Mouse (Mus musculus) neural tube, embryonic 15.5 days (tissue): ENCODE measurements around the gene Trmt5. TPM values are rescaled to one million over a fixed set of nuclear protein-coding genes. Genes with fewer than 3 reads are reported as not detected.

Experiments used
- ATAC-seq: fragments of 200-750 bp; cut with Nextera tagmentation; 2 replicates; pipeline ENCODE4 v1.8.0; 2017; ENCODE audit warnings: mild to moderate bottlenecking, moderate TSS enrichment, moderate library complexity; ENCODE audit not compliant: low FRiP score
- H3K27ac ChIP-seq: fragments of 300-500 bp; sonication (generic); replicated peaks from 2 replicates; pipeline ENCODE4 v1.5.1; 2015; ENCODE audit warnings: mild to moderate bottlenecking, inconsistent platforms
- H3K27me3 ChIP-seq: fragments of 300-500 bp; sonication (generic); replicated peaks from 2 replicates; pipeline ENCODE4 v1.6.1; 2015; ENCODE audit warnings: inconsistent platforms
- H3K36me3 ChIP-seq: fragments of 300-500 bp; sonication (generic); 2 replicates; pipeline ENCODE4 v1.6.1; 2015; ENCODE audit warnings: inconsistent platforms
- H3K4me1 ChIP-seq: fragments of 300-500 bp; sonication (generic); 2 replicates; pipeline ENCODE4 v1.6.1; 2015; ENCODE audit warnings: inconsistent platforms
- H3K4me2 ChIP-seq: fragments of 300-500 bp; sonication (generic); 2 replicates; pipeline ENCODE4 v1.6.1; 2015; ENCODE audit warnings: inconsistent platforms, mild to moderate bottlenecking, moderate library complexity
- H3K4me3 ChIP-seq: fragments of 300-500 bp; sonication (generic); replicated peaks from 2 replicates; pipeline ENCODE4 v1.5.1; 2015; ENCODE audit warnings: mild to moderate bottlenecking, inconsistent platforms
- H3K9ac ChIP-seq: fragments of 300-500 bp; sonication (generic); replicated peaks from 2 replicates; pipeline ENCODE4 v1.6.1; 2015; ENCODE audit warnings: mild to moderate bottlenecking, inconsistent platforms
- H3K9me3 ChIP-seq: fragments of 300-500 bp; sonication (generic); replicated peaks from 2 replicates; pipeline ENCODE4 v1.6.1; 2016; ENCODE audit warnings: inconsistent platforms
- WGBS: fragments of 180-500 bp; shearing (Covaris S2); methylation state at CpG from one replicate; pipeline ENCODE4 v1.1.7; 2015; ENCODE audit warnings: mixed read lengths; 5-methylcytosine and 5-hydroxymethylcytosine counted together
- polyA plus RNA-seq: library from polyadenylated mRNA; unstranded; fragments of >200 nt; fragmentation: Nextera tagmentation; extraction: Ambion mirVana; gene quantifications from 2 replicates; pipeline ENCODE4 v1.2.1, GENCODE M21; 2015

The Trmt5 gene
- 15.3 and 16.6 TPM in 2 replicates for polyA plus RNA-seq

- WGBS, result under 1% methylated on average over 53 of the region's 53 CpGs
- ATAC-seq, result peak; percentile 97
These were observed at the start of gene Trmt5, which contains the start of gene Slc38a6 for GRCm38 (mm10) chr12:73286287-73287092. Gene Trmt5 (minus strand): TSS chr12:73286710. Gene Slc38a6 (plus strand): TSS chr12:73286779.

DNA sequence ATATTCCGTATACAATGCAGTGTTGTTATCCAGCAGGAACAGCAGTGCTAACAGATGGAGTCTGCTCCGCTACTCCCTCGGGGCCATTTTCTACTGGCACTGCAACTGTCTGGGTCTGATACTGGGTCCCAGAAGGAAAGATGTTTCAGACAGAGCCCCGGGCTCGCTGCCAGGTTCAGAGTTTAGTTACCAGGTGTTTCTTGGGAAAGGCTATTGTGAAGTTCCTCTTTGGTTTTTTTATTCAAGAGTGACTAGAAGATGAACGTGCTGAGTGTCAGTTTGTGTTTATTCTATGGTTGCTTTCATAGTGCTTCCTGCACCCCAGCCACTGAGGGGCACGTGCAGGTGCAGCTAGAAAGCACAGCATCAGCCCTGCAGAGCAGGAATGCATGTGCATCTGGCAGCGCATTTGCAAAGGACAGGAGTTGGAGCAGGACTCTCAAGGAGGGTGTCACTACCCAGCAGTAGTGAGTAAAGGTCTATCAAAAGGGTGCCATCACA lies 47.6 kb upstream of the Trmt5 start:
- Histone ChIP-seq H3K27ac (no peak overlapping the region), H3K36me3 (no peaks in the 10 kb centered on the region), H3K9me3 (no peaks in the 10 kb centered on the region), H3K9ac (no peak overlapping the region), H3K4me3 (no peak overlapping the region), H3K4me2 (no peak overlapping the region), H3K27me3 (no peaks in the 10 kb centered on the region), H3K4me1 (peaks cover 7% of the 10 kb centered on the region)
- 32% methylated on average over 8 of the region's 8 CpGs for WGBS
- ATAC-seq, result no peak

More at GRCm38 (mm10) chr12:73286287-73287092, at the start of gene Trmt5, which contains the start of gene Slc38a6:
- peaks cover 15% of the 10 kb centered on the region for H3K36me3 ChIP-seq
- peak within 1 kb of the TSS; percentile 87 for H3K27ac ChIP-seq
- H3K4me1 ChIP-seq, result peaks cover 43% of the 10 kb centered on the region
- H3K4me2 ChIP-seq, result peak within 1 kb of the TSS; percentile 80
- H3K9me3 ChIP-seq, result no peaks in the 10 kb centered on the region
- peak within 1 kb of the TSS; percentile 88 for H3K4me3 ChIP-seq
- peak within 1 kb of the TSS; percentile 91 for H3K9ac ChIP-seq
- no peaks in the 10 kb centered on the region for H3K27me3 ChIP-seq

DNA sequence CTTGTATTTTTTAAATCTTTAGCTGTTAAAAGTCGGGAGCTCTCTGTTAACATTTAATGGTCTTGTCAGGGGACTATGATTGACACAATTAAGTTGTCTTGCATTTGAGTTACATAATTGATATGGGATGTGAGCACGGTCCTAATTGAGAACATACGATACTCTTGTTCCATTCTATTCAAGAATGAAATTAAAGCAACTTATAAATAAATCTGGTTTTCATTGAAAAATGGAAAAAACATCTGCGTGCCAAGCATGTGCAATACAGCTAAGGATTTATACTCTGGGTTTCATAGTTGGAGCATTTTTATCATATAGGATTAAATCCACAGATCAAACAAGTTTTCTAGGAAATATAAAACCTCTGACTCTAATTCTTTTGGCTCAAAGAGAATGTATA lies 46.2 kb upstream of the Trmt5 start:
- H3K36me3 ChIP-seq, result no peaks in the 10 kb centered on the region
- no peak overlapping the region for H3K4me3 ChIP-seq
- H3K4me2 ChIP-seq, result no peak overlapping the region
- no peak overlapping the region for H3K9ac ChIP-seq
- 70% methylated on average over 4 of the region's 4 CpGs for WGBS
- ATAC-seq, result no peak
- H3K4me1 ChIP-seq, result peaks cover 7% of the 10 kb centered on the region
- no peaks in the 10 kb centered on the region for H3K27me3 ChIP-seq
- H3K9me3 ChIP-seq, result no peaks in the 10 kb centered on the region
- H3K27ac ChIP-seq, result no peak overlapping the region

- Histone ChIP-seq H3K4me2 (no peak overlapping the region), H3K36me3 (no peaks in the 10 kb centered on the region), H3K9ac (no peak overlapping the region), H3K9me3 (no peaks in the 10 kb centered on the region), H3K27me3 (no peaks in the 10 kb centered on the region), H3K4me1 (peaks cover 7% of the 10 kb centered on the region), H3K4me3 (no peak overlapping the region), H3K27ac (no peak overlapping the region)
- 89% methylated on average over 7 of the region's 7 CpGs for WGBS
- no peak for ATAC-seq
These were observed 43.7 kb upstream of the Trmt5 start for GRCm38 (mm10) chr12:73330236-73330635.

DNA sequence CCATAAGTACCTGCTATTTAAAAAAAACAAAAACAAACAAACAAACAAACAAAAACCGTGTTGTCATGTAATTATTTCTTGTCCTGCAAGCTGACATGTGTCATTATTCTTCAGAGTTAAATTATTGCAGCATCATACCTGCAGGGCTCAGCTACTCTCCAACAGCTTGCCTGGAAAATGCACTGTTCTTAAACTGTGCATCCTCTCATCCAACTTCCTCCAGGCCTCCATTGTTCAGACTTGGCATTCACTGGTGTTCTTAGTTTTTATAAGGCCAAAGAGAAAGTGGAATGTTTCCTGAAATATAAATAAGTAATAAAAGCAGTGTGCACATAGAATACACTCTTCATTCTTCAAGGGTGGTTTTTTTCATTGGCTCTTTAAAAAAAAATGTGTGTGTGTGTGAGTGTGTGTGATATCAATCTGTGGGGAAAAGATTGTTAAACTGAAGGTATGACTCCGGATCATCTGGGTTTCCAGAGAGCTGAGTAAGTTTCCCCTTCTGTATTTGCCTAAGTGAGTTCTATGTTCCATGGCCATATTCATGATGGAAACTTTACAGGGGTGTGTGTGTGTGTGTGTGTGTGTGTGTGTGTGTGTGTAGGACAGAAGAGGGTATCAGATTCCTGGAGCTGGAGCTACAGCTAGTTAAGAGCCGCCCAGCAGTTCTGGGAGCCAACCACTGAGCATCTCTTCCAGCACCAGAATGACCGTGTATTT lies 42.1 kb upstream of the Trmt5 start:
- H3K36me3 ChIP-seq, result no peaks in the 10 kb centered on the region
- H3K27ac ChIP-seq, result no peak overlapping the region
- no peaks in the 10 kb centered on the region for H3K4me1 ChIP-seq
- H3K27me3 ChIP-seq, result no peaks in the 10 kb centered on the region
- no peak overlapping the region for H3K4me3 ChIP-seq
- H3K9me3 ChIP-seq, result no peaks in the 10 kb centered on the region
- H3K9ac ChIP-seq, result no peak overlapping the region
- ATAC-seq, result no peak
- 87% methylated on average over 4 of the region's 4 CpGs for WGBS
- H3K4me2 ChIP-seq, result no peak overlapping the region

GRCm38 (mm10) chr12:73327381-73327780 lies 40.9 kb upstream of the Trmt5 start:
- 62% methylated on average over 3 of the region's 3 CpGs for WGBS
- Histone ChIP-seq H3K4me1 (no peaks in the 10 kb centered on the region), H3K4me2 (no peak overlapping the region), H3K9me3 (no peaks in the 10 kb centered on the region), H3K9ac (no peak overlapping the region), H3K36me3 (no peaks in the 10 kb centered on the region), H3K27me3 (no peaks in the 10 kb centered on the region), H3K4me3 (no peak overlapping the region), H3K27ac (no peak overlapping the region)
- no peak for ATAC-seq

DNA sequence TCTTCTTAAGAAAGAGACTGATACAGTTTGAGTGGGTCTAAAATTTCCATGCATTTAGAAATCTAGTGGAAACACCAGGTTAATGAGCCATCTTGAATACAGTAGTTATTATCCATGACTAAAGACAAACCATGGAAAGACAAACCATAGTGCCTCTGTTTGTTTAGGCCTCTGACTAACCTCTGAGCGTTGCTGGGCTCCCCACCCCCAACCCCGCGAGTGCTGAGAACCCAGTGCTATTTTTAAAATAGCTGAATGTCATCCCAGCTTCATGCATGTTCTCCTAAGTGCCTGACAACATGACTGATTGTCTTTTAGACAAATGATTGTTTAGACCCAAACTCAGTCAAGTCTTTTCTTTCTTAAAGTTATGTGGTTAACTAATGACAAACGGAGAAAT lies 39.1 kb upstream of the Trmt5 start:
- Histone ChIP-seq H3K4me3 (no peak overlapping the region), H3K4me1 (no peaks in the 10 kb centered on the region), H3K27me3 (no peaks in the 10 kb centered on the region), H3K9ac (no peak overlapping the region), H3K36me3 (no peaks in the 10 kb centered on the region), H3K9me3 (no peaks in the 10 kb centered on the region), H3K4me2 (no peak overlapping the region), H3K27ac (no peak overlapping the region)
- no peak for ATAC-seq
- WGBS, result 28% methylated on average over 4 of the region's 4 CpGs

- H3K36me3 ChIP-seq, result no peaks in the 10 kb centered on the region
- H3K4me1 ChIP-seq, result no peaks in the 10 kb centered on the region
- H3K27ac ChIP-seq, result no peak overlapping the region
- H3K9me3 ChIP-seq, result no peaks in the 10 kb centered on the region
- H3K4me3 ChIP-seq, result no peak overlapping the region
- no peak overlapping the region for H3K9ac ChIP-seq
- 67% methylated on average over 2 of the region's 2 CpGs for WGBS
- no peaks in the 10 kb centered on the region for H3K27me3 ChIP-seq
- no peak for ATAC-seq
- no peak overlapping the region for H3K4me2 ChIP-seq
These were observed 38.7 kb upstream of the Trmt5 start for GRCm38 (mm10) chr12:73325181-73325580.

GRCm38 (mm10) chr12:73324742-73325141 lies 38.2 kb upstream of the Trmt5 start:
- Histone ChIP-seq H3K36me3 (no peaks in the 10 kb centered on the region), H3K4me3 (no peak overlapping the region), H3K4me1 (no peaks in the 10 kb centered on the region), H3K4me2 (no peak overlapping the region), H3K9me3 (no peaks in the 10 kb centered on the region), H3K27ac (no peak overlapping the region), H3K9ac (no peak overlapping the region), H3K27me3 (no peaks in the 10 kb centered on the region)
- no peak for ATAC-seq
- 76% methylated on average over 1 of the region's 1 CpGs for WGBS

- 90% methylated on average over 8 of the region's 8 CpGs for WGBS
These were observed 37.7 kb upstream of the Trmt5 start for GRCm38 (mm10) chr12:73324180-73324586.

DNA sequence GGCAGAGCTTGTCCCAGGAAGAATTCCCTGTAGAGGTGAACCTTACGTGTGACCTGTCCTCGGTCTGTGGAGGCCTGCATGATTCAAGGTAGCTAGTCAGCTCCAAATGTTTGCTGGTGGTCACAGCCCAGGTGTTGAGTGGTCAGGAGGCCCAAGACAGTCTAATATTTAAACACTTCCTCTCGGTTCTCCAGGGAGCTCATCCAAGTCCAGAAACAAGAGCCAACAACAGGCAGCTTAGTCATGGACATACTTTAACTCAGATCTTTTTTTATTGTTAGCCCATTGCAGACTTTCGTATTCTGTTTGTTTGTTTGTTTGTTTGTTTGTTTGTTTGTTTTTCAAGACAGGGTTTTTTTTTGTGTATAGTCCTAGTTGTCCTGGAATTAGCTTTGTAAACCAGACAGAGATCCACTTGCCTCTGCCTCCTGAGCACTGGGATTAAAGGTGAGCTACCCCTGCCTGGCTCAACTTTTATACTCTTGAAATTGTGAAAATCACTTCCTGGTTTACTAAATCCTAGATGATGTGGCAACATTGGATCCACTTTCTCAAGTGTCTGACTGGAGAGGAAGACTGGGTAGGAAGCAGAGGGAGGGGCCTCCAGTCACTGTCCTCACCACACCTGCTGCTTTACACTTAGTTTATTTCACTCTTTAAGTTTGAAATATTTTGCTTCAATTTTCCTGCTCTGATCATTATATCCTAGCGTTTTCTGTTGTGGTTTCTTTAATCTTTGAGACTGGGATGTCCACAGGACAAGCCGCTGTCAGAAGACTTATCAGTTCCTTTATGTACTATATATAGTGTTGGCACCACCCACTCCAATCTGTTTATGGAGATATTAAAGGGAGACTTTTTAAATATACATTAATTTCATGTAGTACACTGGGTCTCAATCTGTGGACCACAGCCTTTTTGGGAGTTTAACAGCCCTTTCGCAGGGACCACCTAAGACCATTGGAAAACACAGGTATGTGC lies 31.5 kb upstream of the Trmt5 start:
- WGBS, result 93% methylated on average over 7 of the region's 7 CpGs
- H3K9me3 ChIP-seq, result no peaks in the 10 kb centered on the region
- ATAC-seq, result no peak

More at GRCm38 (mm10) chr12:73324180-73324586, 37.7 kb upstream of the Trmt5 start:
- no peaks in the 10 kb centered on the region for H3K4me1 ChIP-seq
- no peak overlapping the region for H3K4me2 ChIP-seq
- H3K4me3 ChIP-seq, result no peak overlapping the region
- no peak overlapping the region for H3K9ac ChIP-seq
- H3K27ac ChIP-seq, result no peak overlapping the region
- H3K27me3 ChIP-seq, result no peaks in the 10 kb centered on the region
- H3K9me3 ChIP-seq, result no peaks in the 10 kb centered on the region
- no peak for ATAC-seq
- no peaks in the 10 kb centered on the region for H3K36me3 ChIP-seq

More for the DNA sequence above, 31.5 kb upstream of the Trmt5 start:
- H3K4me3 ChIP-seq, result no peak overlapping the region
- no peak overlapping the region for H3K27ac ChIP-seq
- H3K4me2 ChIP-seq, result no peak overlapping the region
- no peaks in the 10 kb centered on the region for H3K27me3 ChIP-seq
- H3K36me3 ChIP-seq, result peaks cover 4% of the 10 kb centered on the region; the same call in 1 of the 2 replicates
- no peak overlapping the region for H3K9ac ChIP-seq
- H3K4me1 ChIP-seq, result no peaks in the 10 kb centered on the region
